Mouse (Mus musculus): Measurements from ENCODE around the gene Ogn. TPM values are rescaled to one million over a fixed set of nuclear protein-coding genes. Genes with fewer than 3 reads are reported as not detected.

Gene Ogn
- polyA plus RNA-seq, 1 experiment from 2014 or later: 60.5 TPM

Other genes with a start within 250 kb of the Ogn start
- 18.0 and 19.9 TPM in 2 replicates for gene Ippk, start 186.8 kb upstream of the Ogn start, polyA plus RNA-seq (2015; fragmentation: Nextera tagmentation; extraction: Ambion mirVana)
- gene Tes3-ps, start 114.7 kb upstream of the Ogn start, polyA plus RNA-seq (2015; fragmentation: Nextera tagmentation; extraction: Ambion mirVana): 0.56 and 0.67 TPM in 2 replicates
- 0.62 and 0.82 TPM in 2 replicates for gene Ecm2, start 103.2 kb upstream of the Ogn start, polyA plus RNA-seq (2015; fragmentation: Nextera tagmentation; extraction: Ambion mirVana)
- gene Aspn, start 63.6 kb upstream of the Ogn start, polyA plus RNA-seq (2015; fragmentation: Nextera tagmentation; extraction: Ambion mirVana): 25.7 and 27.1 TPM in 2 replicates
- 0.69 and 1.0 TPM in 2 replicates for gene Omd, start 25.6 kb upstream of the Ogn start, polyA plus RNA-seq (2015; fragmentation: Nextera tagmentation; extraction: Ambion mirVana)
- 18.0 and 19.9 TPM in 2 replicates for gene Cenpp, start 44.7 kb downstream of the Ogn start, polyA plus RNA-seq (2015; fragmentation: Nextera tagmentation; extraction: Ambion mirVana)
- 12.3 and 13.4 TPM in 2 replicates for gene Nol8, start 45.0 kb downstream of the Ogn start, polyA plus RNA-seq (2015; fragmentation: Nextera tagmentation; extraction: Ambion mirVana)
- gene Iars, start 74.1 kb downstream of the Ogn start, polyA plus RNA-seq (2015; fragmentation: Nextera tagmentation; extraction: Ambion mirVana): 79.7 and 82.2 TPM in 2 replicates
- gene Gm30302, start 191.0 kb downstream of the Ogn start, polyA plus RNA-seq (2015; fragmentation: Nextera tagmentation; extraction: Ambion mirVana): not detected in 2 replicates